Mouse (Mus musculus) thymus, postnatal 25 days (tissue): Measurements from ENCODE around the gene Ankrd40.

Source experiments
- DNase-seq: peaks from one replicate; pipeline ENCODE4 v3.0.0; 2022

Gene Ankrd40

GRCm38 (mm10) chr11:94327693-94328643, at the start of gene Ankrd40:
TSS of gene Ankrd40 (plus strand) at chr11:94328001.
- peak; percentile 88 for DNase-seq

DNA sequence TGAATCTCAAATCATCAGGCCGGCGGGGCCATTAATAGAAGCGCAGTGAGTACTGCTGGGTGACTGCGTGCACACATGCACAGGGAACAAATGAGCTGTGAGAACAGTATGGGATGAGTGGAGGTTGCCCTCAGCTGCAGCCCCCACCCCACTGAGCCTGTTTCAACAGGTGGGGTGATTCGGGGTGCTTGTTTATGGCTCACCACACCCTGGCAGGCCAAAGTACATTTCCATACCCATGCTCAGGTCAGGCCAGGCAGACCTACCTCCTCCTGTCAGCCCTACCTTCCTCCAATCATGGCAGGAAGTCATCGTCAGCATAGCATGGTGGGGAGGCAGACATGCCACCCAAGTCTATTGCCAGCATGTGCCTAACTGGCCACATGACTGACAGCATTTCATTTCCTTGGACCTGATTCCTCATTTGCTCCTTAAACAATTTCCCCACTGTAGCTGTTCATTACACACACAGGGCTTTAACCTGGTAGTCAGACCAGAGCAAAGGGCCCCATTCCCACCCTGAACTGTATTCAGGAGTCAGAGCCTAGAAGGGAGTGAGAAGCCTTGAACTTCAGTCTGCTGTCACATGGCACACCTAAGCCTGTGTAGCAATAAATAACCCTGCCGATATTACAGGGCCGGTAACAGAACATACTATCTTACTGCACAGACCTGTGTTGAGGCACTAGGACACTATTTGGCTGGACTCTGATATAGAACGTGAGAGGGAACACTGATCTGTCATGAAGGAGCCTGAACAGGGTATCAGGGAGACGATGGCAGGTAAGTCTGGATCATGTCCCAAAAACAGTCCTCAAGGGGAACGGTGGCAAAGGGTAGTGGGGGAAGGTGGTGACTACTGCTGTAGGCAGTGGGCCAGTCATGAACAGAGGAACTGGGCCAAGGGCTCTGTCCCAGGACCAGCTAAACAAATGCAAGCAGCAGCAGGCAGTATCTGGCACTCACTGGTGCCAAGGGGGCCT, 46.3 kb upstream of the Ankrd40 start, which contains the start of gene Gm21885:
Gene Gm21885 (plus strand): TSS at position 675 of the 983 bp plus-strand sequence.
- DNase-seq: no peak

DNA sequence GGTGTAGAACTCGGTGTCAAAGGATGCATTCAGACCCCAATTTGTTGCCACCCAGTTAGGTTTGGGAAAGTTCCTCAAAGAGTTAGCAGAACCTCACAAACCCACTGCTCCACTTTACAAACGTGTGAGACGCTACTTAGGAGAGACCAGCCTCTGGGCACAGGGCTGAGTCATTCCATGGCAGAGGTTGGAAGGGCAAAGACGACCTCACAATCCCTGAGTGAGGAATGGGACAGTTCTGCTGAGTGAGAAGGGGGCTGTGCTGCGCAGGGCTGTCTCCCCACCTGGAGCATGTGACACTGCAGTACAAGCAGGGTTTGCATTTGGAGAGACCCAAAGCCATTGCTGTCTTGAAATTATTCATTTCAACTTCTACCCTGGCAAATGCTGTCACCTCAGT, 45.5 kb upstream of the Ankrd40 start:
- no peak for DNase-seq

DNA sequence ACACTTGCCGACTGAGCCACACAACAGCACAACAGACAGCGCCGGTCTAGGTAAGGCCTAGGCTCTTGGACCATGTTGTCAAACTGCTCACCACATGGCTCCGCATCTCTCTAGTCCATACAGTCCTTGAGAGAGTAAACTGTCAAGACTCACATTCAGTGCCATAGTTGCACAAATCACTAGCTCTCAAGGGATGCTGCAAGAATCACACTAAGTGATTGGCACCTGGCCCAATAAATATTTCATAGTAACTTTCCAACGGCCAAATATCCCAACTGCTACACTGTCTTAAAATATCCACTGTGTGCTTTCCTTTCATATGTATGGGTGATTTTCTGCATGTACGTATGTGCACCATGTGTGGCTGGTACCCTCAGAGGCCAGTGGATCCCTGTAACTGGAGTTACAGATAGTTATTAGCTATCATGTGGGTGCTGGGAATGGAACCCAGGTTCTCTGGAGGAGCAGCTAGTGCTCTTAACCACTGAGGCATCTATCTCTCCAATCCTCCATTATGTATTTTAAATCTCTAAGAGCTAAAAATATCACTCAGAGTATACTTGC, 44.2 kb upstream of the Ankrd40 start:
- DNase-seq: no peak

- no peak for DNase-seq
Measured at GRCm38 (mm10) chr11:94285886-94286574, 41.8 kb upstream of the Ankrd40 start.

- no peak for DNase-seq
Measured at GRCm38 (mm10) chr11:94287105-94287504, 40.7 kb upstream of the Ankrd40 start.

DNA sequence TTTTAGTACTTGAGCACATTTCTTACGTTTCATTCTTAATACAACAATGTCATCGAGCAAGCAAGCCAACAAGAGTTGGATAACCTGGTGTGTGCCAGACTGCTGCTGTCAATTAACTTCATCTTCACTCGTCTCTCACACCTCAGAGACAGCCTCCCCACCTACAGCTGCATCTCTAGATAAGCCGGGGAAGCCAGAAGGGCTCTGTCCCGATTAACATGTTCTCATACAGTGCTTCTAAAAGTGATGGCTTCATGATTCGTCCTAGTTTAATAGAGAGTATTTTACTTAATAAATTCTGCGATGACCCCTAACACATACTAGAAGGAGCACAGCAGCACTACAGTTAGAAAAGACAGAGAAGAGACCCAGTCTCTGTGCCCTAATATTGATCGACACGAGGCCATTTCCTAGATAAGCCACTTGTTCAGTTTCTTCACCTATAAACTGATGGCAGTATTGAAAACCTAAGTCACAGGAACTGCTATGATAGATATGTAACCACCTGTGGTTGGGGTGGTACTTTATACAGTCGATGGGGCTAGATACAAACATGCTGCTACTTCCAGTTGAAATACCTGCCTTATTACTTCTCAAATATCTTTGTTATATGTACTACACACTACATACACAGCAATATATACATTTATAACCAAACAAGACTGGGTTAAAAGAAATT, 37.6 kb upstream of the Ankrd40 start:
- DNase-seq: no peak

DNA sequence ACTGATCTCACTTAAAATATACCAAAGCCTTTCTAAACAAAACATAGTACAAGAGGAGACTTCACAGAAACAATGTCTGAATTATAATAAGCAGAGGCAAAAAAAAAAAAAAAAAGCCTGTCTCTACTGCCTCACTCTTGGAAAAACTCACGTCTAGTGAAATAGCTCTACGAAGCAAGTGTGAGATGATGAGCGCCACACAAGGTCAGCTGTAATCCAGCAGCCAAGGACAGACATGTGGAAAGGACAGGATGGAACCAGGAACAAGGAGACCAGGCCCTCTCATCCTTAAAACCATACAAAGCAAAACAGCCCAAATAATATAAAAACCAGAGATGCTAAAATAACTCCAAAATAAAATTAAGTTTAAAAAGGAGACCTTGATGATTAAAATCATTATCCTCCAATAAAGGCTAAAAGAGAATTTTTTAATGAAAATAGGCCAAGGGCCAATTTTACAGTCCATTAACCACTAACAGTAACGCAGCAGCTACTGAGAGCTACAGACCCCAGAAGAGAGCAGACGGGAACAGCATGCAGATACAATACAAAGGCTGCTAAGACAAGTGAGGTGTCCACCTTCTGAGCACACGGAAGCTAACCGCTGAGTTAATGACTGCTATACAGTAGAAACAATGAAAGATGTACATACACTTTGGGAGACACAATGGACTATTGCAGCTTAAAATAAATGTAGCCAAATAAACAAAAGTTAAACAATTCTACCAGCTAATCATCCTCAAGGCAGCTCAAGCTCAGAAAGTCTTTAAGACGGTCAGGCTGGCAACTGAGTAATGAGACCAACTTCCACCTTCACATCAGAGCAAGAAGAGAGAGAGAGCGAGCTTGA, 32.6 kb upstream of the Ankrd40 start:
- no peak for DNase-seq

GRCm38 (mm10) chr11:94312733-94313132, 15.1 kb upstream of the Ankrd40 start:
- DNase-seq: no peak

DNA sequence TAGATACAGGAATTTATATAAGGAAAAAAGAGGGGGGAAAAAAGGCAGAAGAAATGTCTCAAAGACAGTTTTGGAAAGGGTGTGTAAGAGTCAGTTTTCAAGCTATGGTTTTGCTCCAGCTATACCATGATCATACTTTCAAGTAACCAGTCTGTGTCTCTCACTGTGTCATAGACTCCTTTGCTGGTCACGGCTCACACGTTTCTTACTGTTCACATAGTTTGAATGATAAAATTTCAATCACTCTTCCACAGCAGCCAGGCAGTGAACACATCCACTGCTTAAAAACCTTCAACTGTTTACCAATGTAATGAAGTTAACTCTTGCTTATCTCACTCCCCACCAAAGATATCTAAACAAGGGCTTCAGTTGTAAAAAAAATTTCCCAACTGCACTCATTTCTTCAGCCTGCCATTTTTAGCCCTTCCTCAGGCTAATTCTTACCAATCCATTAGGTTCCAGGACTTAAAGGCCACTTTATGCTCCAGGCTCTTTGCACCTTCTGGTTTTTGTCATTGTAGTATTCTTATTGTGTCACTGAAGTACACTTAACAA, 13.6 kb upstream of the Ankrd40 start:
- no peak for DNase-seq

DNA sequence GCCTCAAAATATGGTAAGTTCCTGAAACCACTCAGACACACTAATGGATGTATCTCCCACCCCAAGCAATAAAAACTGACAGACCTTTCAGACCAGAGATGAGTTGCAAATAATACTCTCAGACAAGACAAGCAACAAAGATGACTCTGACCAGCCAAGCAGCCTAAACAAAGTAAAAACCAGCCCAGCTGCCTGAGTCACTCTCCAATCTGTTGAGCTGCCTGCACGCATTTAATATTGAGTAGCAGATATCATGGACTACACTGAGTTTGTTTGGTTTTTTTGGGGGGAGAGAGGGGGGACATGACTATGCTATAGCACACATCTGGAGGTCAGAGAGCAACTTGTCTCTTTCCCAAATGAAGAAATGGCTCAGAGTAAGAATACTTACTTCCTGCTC, 12.5 kb upstream of the Ankrd40 start:
- no peak for DNase-seq

GRCm38 (mm10) chr11:94316528-94316927, 11.3 kb upstream of the Ankrd40 start:
- no peak for DNase-seq

GRCm38 (mm10) chr11:94317014-94317413, 10.8 kb upstream of the Ankrd40 start:
- DNase-seq: no peak

DNA sequence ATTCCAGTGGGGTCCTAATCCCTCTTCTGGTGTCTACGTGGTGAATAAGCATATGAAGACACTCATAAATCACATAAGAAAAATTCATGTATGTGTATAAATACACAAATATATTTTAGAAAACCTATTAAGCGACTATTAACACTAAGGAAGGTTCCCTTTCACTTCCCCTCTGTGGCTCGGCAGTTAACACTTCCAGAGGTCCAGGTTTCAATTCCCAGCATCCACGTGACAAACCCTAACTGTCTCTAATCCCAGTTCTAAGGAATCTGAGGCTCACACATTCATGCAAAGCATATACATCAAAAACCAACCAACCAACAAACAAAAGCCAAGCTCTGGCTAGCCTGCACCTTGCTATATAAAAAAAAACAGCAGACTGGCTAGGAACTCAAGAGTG, 10.3 kb upstream of the Ankrd40 start:
- DNase-seq: no peak

GRCm38 (mm10) chr11:94318056-94318455, 9.7 kb upstream of the Ankrd40 start:
- DNase-seq: no peak

- no peak for DNase-seq
Measured at GRCm38 (mm10) chr11:94320969-94321930, 6.6 kb upstream of the Ankrd40 start.

GRCm38 (mm10) chr11:94321931-94322400, 5.8 kb upstream of the Ankrd40 start, which contains the start of gene Luc7l3:
TSS of gene Luc7l3 (minus strand) at chr11:94321988.
- peak; percentile 96 for DNase-seq

GRCm38 (mm10) chr11:94322636-94323035, 5.2 kb upstream of the Ankrd40 start:
- no peak for DNase-seq
